Mouse (Mus musculus): ENCODE data around the gene Qser1.
A peak's percentile ranks its signal among the peaks of the same experiment; 100 is the strongest.

Qser1 gene

DNA sequence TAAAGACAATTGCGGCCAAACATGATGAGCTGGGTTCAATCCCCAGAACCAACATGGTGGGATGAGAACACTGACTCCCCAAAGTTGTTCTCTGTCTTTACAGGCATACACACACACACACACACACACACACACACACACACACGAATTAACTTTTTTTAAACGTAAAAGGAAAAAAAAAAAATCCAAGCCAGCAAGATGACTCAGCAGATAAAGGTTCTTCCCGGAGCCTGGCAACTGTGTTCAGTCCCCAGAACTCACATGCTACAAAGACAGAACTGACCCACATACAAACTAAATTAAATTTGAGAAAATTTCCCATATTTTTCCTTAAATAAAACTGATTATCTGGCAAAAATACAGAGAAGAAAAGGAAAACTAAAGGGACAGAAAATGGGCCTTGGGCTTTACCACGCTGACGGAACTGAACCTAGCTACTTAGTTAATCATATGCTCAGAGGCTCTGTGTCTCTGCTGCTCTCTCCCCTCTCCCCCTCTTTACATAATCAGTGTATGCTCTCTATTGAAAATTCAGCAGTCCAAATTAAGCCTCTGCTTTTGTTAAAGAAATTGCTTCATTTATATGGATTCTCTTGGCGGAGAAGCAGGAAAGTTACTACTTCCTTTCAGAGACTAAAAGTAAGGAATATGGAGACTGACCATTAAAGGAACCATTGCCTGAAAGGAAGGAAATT lies 83.9 kb downstream of the Qser1 start:
- no peak for DNase-seq

DNA sequence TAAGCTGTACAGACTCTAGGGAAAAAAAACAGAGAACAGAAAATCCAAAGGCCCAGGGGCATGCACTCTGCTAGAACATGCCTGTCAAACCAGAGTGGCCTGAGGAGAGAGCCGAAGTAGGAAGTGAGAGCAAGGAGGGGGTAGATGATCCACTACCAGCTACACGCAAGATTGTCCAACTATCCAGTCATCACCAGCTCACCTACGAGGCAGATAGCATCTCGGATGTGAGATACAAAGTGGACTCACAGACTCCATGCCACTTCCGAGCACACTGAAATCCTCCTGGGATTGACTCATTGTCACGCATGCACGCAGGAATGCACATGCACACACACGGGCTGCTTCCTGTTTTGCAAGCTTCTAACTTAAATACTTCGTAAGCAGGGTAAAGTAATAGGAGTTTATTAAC lies 84.5 kb downstream of the Qser1 start:
- DNase-seq, result no peak

DNA sequence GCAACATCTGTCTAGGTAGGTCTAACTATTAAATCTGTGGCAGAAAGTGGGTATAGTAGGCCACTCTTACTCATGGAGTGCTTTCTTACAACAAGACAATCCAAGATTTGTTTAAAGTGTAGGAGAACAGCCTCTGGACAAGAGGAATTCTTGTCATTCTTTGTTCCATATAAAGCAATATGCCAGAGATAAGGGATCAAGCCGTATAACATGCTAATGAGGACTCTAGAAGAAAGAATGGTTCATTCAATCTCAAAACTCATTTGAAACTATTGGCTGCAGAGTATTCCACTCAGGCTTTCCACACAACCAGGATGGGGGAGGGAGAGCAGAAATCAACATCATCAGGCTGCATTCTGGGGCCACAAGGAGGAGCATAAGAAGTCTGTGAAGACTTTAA lies 89.2 kb downstream of the Qser1 start:
- no peak for DNase-seq

DNA sequence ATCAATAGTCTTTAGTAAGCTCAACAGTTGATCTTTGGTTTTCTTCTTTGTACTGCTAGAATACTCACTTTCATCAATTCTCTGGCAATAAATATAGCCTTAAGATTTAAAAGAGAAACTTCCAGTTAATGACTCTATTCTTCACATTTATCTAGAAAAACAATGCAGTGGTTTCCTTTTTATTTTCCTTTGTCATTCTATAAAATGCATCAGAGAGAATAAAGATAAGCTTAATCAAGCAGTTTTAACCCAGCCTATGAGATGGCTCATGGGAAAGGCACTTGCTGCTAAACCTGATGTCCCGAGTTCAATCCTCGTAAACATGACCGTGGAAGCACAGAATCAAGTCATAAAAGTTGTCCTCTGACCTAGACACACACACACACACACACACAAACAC lies 94.5 kb downstream of the Qser1 start:
- no peak for DNase-seq

DNA sequence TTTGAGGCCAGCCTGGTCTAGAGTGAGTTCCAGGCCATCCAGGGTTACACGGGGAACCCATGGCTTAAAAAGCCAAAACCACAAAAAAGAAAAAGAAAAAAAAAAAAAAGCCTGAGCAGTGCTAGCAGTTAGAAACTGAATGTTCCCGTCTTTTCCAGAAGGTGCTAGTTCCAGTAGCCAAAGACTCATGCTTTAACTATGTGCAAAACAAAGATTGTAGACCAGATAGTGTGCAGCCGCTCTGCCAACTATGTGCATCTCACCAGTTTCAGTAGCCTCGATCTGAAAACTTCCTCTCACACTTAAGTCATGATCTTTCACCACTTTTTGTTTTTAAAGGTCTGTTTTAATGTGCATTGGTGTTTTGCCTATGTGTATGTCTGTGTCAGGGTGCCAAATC lies 98.7 kb downstream of the Qser1 start:
- no peak for DNase-seq

DNA sequence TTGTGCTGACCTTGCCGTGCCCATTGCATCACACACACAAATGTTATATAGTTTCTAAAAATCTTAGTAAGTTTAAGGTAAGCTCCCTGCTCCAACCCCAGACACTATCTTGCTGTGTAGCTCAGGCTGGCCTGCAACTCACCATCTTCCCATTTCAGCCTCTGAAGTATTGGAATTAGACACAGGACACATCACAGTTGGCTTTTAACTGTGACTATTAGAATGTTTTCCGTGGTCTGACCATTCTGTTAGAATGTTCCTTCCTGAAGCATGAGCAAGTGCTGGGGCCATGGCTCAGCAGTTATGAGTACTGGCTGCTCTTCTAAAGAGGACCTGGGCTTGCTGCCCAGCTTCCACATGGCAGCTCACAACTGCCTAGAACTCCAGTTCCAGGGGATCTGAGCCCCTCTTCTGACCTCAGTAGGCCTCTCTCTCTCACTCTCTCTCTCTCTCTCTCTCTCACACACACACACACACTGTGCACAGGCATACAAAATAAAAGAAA lies 99.3 kb downstream of the Qser1 start:
- no peak for DNase-seq

DNA sequence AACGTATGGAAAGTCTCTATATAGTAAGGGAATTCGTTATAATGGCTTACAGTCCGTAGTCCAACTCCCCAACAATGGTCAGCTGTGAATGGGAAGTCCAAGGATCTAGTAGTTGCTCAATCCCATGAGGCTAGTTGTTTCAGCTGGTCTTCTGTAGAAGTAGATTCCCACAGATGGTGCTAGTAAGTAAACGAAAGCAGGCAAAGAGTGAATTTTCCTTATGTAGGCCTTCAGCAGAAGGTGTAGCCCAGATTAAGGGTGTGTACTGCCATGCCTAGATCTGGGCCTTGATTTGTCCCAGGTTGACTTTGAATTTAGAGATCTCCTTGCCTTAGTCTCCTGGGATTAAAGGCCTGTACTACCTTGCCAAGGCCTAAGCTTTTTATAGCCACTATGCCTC lies 100.3 kb downstream of the Qser1 start, which contains the start of gene Pin1rt1:
TSS of gene Pin1rt1 (minus strand) at position 101 of the 400 bp plus-strand sequence.
- DNase-seq, result no peak

DNA sequence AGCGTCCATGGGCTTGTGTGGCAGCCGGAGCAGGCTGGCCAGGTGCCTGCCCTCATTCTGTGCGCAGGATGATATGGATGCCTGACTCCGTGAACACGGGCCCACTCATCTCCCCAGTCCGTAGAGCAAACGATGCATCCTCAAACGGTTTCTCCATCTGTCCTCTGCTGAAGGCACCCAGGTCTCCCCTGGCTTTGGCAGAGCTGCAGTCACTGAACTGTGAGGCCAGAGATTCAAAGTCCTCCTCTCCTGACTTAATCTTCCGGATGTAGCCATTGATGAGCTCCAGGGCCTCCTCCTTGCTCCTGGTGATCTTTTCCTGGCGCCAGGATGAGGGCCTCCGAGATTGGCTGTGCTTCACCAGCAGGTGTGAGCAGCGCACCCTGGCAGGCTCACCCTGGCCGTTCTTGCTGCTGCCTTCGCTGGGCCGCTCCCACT lies 102.3 kb downstream of the Qser1 start:
- DNase-seq, result peak; percentile 38

DNA sequence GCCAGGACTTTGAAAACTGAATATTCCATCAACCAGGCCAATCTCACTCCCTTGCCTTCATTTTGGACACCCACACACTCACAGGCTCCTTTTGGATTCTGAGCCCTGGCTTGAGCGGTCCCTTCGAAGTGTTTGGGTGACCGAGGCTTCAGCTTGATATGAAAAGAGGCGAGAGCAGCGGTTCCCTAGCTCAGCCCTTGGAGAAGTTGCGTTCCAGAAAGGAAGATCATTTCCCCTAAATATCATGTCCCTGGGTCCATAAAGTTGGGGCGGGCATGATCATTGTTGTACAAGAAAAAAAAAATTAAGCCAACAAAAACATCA lies 104.1 kb downstream of the Qser1 start:
- no peak for DNase-seq

DNA sequence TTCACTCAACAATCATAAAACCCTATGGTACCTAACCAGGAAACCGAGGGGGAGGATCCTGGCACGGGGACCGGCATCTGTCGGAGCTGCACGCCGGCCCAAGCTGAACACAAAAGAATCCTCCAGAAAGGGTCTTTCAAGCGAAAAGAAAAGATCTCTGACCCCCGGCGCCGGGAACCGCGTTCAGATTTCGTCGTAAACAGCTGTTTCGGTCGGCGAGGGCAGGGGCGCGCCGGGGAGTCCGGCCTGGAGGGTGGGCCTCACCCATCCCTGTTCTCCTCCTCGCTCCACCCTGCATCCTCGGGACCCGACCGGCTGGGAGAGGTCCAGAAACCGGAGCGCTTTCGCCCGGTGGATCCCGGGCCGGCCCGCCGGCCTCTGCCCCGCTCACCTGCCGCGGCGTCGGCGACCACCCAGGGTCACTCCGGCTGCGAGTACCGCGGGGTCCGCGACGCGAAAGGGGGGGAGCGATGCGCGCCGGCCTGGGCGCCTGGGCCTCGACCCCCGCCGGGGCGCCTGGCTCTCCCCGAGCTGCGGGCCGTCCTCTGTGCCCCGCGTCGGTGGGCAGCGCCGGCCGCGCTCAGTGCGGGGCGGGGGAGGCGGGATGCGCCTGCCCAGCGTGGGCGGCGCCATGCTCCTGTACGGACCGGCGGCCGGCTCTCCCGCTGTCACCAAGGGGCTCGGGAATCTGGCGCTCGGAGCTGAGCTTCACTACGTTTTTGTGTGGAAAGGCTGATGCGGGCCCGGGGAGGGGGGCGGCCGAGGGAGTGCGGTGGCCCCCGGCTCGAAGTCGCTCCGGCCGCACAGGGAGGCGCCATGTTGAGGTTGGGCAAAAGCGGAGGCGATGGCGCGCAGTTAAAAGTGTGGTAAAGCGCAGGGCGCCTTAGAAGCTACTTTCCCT lies 104.7 kb downstream of the Qser1 start, which contains the start of gene Tcp11l1:
TSS of gene Tcp11l1 (minus strand) at position 585 of the 901 bp plus-strand sequence.
- DNase-seq, result peak; percentile 85

DNA sequence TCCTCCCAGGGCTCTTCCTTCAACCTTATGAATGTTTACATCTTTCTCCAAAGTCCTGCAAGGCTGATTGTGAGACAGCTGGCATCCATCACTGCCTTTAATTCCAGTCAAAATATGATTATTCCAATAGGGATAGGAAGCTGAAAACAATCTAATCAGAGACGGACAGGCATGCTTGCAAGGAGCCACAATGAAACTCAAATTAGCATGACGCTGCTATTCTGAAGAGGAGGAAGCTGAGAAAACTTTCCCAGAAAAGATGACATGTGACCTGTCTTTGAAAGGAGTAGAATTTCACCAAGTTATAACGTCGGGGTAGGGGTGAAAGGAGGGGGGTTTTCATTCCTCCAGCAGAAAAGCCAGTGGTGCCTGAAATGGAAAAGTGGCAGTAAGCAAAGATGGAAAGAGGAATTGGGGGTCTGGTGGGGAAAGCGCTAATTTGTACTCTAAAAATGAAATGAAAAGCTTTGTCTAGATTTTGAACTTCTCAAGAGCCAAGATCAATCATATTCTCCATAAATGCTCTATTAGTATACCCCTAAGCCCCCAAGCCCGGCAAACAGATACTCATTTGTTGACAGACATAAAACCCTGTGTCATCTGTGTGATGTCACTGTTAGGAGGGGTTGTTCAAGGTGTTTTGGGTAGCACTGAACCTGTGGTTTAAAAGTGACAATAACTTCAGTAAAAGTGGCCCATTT lies 105.7 kb downstream of the Qser1 start:
- no peak for DNase-seq

DNA sequence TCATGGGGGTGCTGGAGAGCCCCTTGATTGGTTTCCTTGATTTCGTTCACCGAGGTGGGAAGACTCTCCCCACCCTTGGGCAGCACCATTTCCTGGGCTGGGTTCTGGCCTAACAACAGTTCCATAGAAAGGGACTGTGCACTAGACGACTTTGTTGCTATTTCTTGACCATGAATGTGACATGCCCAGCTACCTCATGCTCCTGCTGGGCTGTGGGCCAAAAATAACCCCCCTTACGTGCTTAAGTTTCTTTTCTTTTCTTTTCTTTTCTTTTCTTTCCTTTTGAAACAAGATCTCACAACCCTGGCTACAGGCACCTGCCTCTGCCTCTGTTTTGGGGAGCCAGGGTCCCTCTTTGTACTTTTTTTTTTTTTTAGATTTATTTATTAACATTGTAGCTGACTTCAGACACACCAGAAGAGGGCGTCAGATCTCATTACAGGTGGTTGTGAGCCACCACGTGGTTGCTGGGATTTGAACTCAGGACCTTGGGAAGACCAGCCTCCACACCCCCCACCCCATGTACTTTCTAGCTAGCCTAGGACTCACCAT lies 106.7 kb downstream of the Qser1 start:
- no peak for DNase-seq
